Mouse (Mus musculus): ENCODE data around the gene Tead1. TPM values are rescaled to one million over a fixed set of nuclear protein-coding genes. Genes with fewer than 3 reads are reported as not detected.

Tead1 gene
- total RNA-seq, 2 experiments from 2014 or later: 19.8 to 23.1 TPM

DNA sequence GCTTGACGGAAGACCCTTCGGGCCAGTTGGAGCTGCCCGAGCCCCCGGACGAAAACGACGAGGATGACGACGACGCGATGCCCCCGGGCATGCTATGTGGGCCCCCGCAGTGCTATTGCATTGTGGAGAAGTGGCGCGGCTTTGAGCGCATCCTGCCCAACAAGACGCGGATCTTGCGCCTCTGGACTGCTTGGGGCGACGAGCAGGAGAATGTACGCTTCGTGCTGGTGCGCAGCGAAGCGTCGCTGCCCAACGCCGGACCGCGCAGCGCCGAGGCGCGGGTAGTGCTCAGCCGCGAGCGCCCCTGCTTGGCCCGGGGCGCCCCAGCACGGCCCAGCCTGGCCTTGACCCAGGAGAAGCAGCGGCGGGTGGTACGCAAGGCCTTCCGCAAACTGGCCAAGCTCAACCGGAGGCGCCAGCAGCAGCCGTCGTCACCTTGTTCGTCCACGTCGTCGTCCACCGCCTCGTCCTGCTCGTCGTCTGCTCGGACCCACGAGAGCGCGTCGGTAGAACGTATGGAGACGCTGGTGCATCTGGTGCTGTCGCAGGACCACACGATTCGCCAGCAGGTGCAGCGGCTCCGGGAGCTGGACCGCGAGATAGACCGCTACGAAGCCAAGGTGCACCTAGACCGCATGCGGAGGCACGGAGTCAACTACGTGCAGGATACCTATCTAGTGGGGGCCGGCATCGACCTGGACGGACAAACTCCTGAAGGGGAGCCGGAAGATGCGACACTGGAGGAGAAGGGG lies 275.4 kb downstream of the Tead1 start:
- intact Hi-C loops (cut with DNase I): no loop called here
- DNase-seq: peak; percentile 27

DNA sequence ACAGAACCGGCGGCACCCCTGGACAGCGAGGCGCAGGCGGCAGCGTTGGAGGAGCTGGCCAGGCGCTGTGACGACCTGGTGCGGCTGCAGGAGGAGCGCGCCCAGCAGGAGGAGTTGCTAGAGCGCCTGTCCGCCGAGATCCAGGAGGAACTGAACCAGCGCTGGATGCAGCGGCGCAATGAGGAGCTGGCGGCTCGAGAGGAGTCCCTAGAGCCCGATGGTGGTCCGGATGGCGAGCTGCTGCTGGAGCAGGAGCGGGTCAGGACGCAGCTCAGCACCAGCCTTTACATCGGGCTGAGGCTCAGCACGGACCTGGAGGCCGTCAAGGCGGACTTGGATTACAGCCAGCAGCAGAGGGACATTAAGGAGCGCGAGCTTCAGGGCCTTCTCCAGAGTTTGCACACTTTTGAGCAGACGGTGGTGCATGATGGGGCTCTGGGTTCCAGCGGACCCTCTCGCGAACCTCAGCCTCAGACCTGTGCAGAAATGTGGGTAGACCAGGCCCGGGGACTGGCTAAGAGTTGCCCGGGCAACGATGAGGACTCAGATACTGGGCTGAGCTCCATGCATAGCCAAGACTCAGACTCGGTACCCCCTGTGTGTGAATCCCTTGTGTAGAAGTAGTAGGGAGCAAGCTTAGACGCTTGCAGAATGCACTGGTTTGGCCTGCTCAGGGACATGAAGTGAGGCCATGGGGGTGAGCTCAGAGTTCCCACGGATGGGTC lies 276.1 kb downstream of the Tead1 start:
- intact Hi-C loops (cut with DNase I): no loop called here
- DNase-seq: peak; percentile 35

DNA sequence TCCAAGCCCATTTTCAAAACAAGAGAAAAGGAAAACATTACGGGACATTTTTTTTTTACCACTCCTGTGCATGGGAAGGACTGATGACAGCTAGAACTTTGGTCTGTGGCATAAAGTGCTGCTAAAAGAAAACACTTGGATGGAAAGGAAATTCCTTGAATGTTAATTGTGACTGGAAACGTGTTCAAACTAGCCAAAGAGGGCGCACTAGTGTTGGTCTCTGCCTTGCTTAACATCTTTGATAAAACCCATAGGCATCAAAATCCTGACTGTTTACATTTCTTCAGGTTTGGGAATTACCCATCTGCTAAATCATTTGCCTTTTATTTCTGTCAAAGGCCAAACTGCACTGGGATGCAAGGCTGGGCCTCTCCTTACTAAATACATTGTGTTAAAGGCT lies 276.8 kb downstream of the Tead1 start:
- intact Hi-C loops (cut with DNase I): no loop called here
- DNase-seq: no peak

Small RNAs within 50 kb of the gene (microRNA-seq; reads per million reads assigned to microRNA genes)
- gene Gm44462: not detected

Measured in left cerebral cortex, postnatal 4 days (tissue).